Mouse (Mus musculus): ENCODE data around the gene Fgfr2.

- TF ChIP-seq CTCF (IDR thresholded peaks at IDR 0.05; ENCODE audit: low read depth) (no peak), EP300 (IDR thresholded peaks at IDR 0.05; ENCODE audit: low read depth) (no peak)
Observed at GRCm38 (mm10) chr7:130727560-130727959, 2395.6 kb downstream of the Fgfr2 start.

Data from liver, postnatal 0 days (tissue).